In genomic region chr13:35283959-35284358, GRCm38 (mm10) we compare ENCODE assay signal across 19 mouse cellular contexts.
DNase-seq lines count a peak whose midpoint lies in the region; ATAC-seq and TF ChIP-seq lines count a peak whose summit lies in the region.
"Had no signal": no experiment of that assay in that cellular context is flagged by ENCODE, and none has a peak within 500 bp of the region (broad histone marks: within the 10 kb centered on the region; RNA-seq: fewer than 3 reads in every experiment).

No protein-coding gene starts in this region.

- H3K4me1 ChIP-seq in heart, embryonic 13.5 days, result peaks cover 13% of the 10 kb centered on the region
- no peaks in the 10 kb centered on the region for H3K4me1 ChIP-seq in kidney, postnatal 0 days (replicated peaks; ENCODE audit: insufficient read depth, low read length)
- H3K4me1 ChIP-seq: forebrain, embryonic 15.5 days; liver, embryonic 12.5 days; megakaryocyte, embryonic 14.5 days had no signal

- H3K27me3 ChIP-seq in heart, embryonic 13.5 days (replicated peaks), result no peaks in the 10 kb centered on the region
- no peaks in the 10 kb centered on the region for H3K27me3 ChIP-seq in kidney, postnatal 0 days (ENCODE audit: insufficient read depth, low read length)
- H3K27me3 ChIP-seq: forebrain, embryonic 15.5 days; heart, embryonic 15.5 days; liver, embryonic 12.5 days had no signal

- no peak for DNase-seq in heart, adult 18-20 months
- peak; percentile 35 for DNase-seq in kidney, postnatal 0 days (ENCODE audit: low spot score)
- no peak for DNase-seq in kidney, postnatal 25 days
- peak; percentile 7 for DNase-seq in right cerebral cortex, postnatal 25 days
- DNase-seq in right cerebral cortex, postnatal 4 days, result no peak
- peak; percentile 38 for DNase-seq in telencephalon, adult 2 months (ENCODE audit: low read depth, low spot score)
- no peak for DNase-seq in adrenal gland, postnatal 36 days
- DNase-seq: adrenal gland, adult 2 months; cerebellum, adult 11 months; cerebellum, postnatal 14 days; gastrocnemius, postnatal 14 days; thymus, postnatal 4 days had no signal

- 23% methylated on average over 1 of the region's 1 CpGs for WGBS in heart, embryonic 13.5 days
- 10% methylated on average over 1 of the region's 1 CpGs for WGBS in kidney, postnatal 0 days

- no peak overlapping the region for H3K9ac ChIP-seq in heart, embryonic 13.5 days
- no peak overlapping the region for H3K9ac ChIP-seq in kidney, postnatal 0 days (ENCODE audit: low read depth, low read length)
- H3K9ac ChIP-seq: forebrain, embryonic 15.5 days; heart, embryonic 15.5 days; hindbrain, embryonic 14.5 days; liver, embryonic 12.5 days had no signal

- no peaks in the 10 kb centered on the region for H3K36me3 ChIP-seq in heart, embryonic 13.5 days
- H3K36me3 ChIP-seq in kidney, postnatal 0 days (ENCODE audit: insufficient read depth, low read length), result no peaks in the 10 kb centered on the region
- H3K36me3 ChIP-seq: forebrain, embryonic 15.5 days; heart, embryonic 15.5 days; liver, embryonic 12.5 days had no signal

- no peak overlapping the region for H3K4me2 ChIP-seq in heart, embryonic 13.5 days
- H3K4me2 ChIP-seq in kidney, postnatal 0 days (ENCODE audit: low read length), result no peak overlapping the region
- H3K4me2 ChIP-seq: forebrain, embryonic 15.5 days; heart, embryonic 15.5 days; hindbrain, embryonic 14.5 days; liver, embryonic 12.5 days had no signal

- no peak overlapping the region for H3K4me3 ChIP-seq in heart, embryonic 13.5 days
- no peak overlapping the region for H3K4me3 ChIP-seq in kidney, postnatal 0 days (replicated peaks; ENCODE audit: low read depth, low read length)
- H3K4me3 ChIP-seq: forebrain, embryonic 15.5 days; heart, embryonic 15.5 days; liver, embryonic 12.5 days; megakaryocyte, embryonic 14.5 days had no signal

- no peaks in the 10 kb centered on the region for H3K9me3 ChIP-seq in heart, embryonic 13.5 days
- H3K9me3 ChIP-seq in kidney, postnatal 0 days (replicated peaks; ENCODE audit: low read length), result no peaks in the 10 kb centered on the region
- H3K9me3 ChIP-seq: forebrain, embryonic 15.5 days; heart, embryonic 15.5 days; liver, embryonic 12.5 days had no signal

- peak overlapping the region; percentile 39 for H3K27ac ChIP-seq in heart, embryonic 13.5 days (replicated peaks)
- H3K27ac ChIP-seq in kidney, postnatal 0 days, result no peak overlapping the region
- H3K27ac ChIP-seq: forebrain, embryonic 15.5 days; heart, embryonic 15.5 days; hindbrain, embryonic 14.5 days; liver, embryonic 12.5 days had no signal

- ATAC-seq in heart, embryonic 13.5 days (ENCODE audit: extremely low read depth, insufficient number of reproducible peaks, low FRiP score, low TSS enrichment), result no peak
- peak; percentile 65; the same call in 1 of the 2 replicates for ATAC-seq in kidney, postnatal 0 days (replicated peaks; ENCODE audit: low FRiP score, low read depth)
- ATAC-seq: forebrain, embryonic 15.5 days; intestine, embryonic 16.5 days; liver, embryonic 12.5 days had no signal

- TF ChIP-seq CTCF in kidney, postnatal 0 days (IDR thresholded peaks at IDR 0.05; ENCODE audit: low read depth), result no peak

Comparison
In these comparisons a context has a peak if more than half of its experiments do, and no peak if none do; other contexts are left out.
1. DNase-seq: peak in kidney, postnatal 0 days (single experiment), right cerebral cortex, postnatal 25 days (single experiment) and telencephalon, adult 2 months (single experiment); none in heart, adult 18-20 months (0 of 2), kidney, postnatal 25 days (0 of 2), right cerebral cortex, postnatal 4 days (single experiment) and adrenal gland, postnatal 36 days (0 of 2).